ENCODE assay signal across 15 mouse cellular contexts in genomic region chr6:60616313-60616712, GRCm38 (mm10).
A peak's percentile ranks its signal among the peaks of the same experiment; 100 is the strongest.
DNase-seq lines count a peak whose midpoint lies in the region.
"Had no signal": no experiment of that assay in that cellular context is flagged by ENCODE, and none has a peak within 500 bp of the region (broad histone marks: within the 10 kb centered on the region; RNA-seq: fewer than 3 reads in every experiment).

No protein-coding gene starts in this region.

- DNase-seq in left cerebral cortex, adult 11 months (ENCODE audit: low spot score), result peak; percentile 5
- DNase-seq in left cerebral cortex, postnatal 10 days (ENCODE audit: extremely low spot score in 1 of 2, low spot score in 2 of 2), result no peak
- peak; percentile 3 to 4 for DNase-seq in right cerebral cortex, adult 2 months (ENCODE audit: low spot score in 2 of 2)
- no peak for DNase-seq in right cerebral cortex, postnatal 4 days
- DNase-seq in left cerebral cortex, postnatal 25 days (ENCODE audit: low spot score in 2 of 2), result peak; percentile 1 to 71
- no peak for DNase-seq in lung, postnatal 36 days
- DNase-seq: adrenal gland, adult 2 months; adrenal gland, postnatal 14 days; cerebellum, adult 11-12 months; cerebellum, adult 8-10 months; cerebellum, postnatal 10 days; cerebellum, postnatal 36 days; embryo, embryonic 11 days; gastrocnemius, postnatal 10 days; heart, adult 11 months had no signal

- intact Hi-C loops in left cerebral cortex, postnatal 10 days (cut with DNase I), result no loop called here
- intact Hi-C loops in left cerebral cortex, postnatal 25 days (cut with DNase I), result no loop called here

Comparison
In these comparisons a context has a peak if more than half of its experiments do, and no peak if none do; other contexts are left out.
1. DNase-seq: peak in left cerebral cortex, adult 11 months (single experiment), right cerebral cortex, adult 2 months (2 of 2) and left cerebral cortex, postnatal 25 days (2 of 2); none in left cerebral cortex, postnatal 10 days (0 of 2), right cerebral cortex, postnatal 4 days (single experiment) and lung, postnatal 36 days (single experiment).